Mouse (Mus musculus): ENCODE data around the gene Cerkl. TPM values are rescaled to one million over a fixed set of nuclear protein-coding genes. Genes with fewer than 3 reads are reported as not detected.

Cerkl gene
- total and polyA plus RNA-seq, 2 experiments, result 2.7 to 6.2 TPM

DNA sequence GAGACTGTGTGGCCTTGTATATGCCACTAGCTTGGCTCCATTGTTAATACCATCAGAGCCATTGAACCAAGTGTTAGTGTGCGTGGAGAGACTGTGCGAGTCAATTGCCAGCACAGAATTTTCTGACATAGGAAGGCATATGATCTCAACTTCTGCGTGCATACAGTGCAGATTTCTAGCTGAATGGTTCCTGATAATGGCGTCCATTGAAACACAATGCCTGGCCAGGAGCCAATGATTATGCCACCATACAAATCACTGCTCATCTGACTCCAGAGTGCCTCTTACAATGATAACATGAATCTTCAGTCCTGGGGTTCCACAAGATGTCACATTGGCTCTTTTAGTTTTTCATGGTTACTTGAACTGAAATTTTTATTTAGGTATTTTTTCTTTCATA is 7.2 kb downstream of the Cerkl start:
- no peaks in the 10 kb centered on the region for H3K36me3 ChIP-seq (ENCODE audit: control insufficient read depth, insufficient read depth, low read length)

DNA sequence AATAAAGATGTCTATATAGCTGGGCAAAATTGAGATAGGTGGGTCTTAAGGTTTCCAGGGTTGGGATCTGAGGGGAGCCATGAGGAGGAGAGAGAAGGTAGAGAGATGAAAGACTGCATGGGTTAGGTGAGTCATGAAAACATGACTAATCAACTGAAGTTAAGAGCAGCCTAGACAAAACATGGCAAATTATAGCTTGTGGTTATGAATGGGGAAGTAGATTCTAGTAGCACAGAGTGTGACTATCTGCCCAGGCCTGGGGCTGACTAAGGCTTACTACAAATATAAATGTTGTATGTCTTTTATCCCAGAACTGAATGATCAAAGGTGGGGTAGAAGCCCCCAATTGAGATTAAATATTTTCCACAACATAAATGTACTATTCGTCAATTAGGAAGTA is 9.4 kb downstream of the Cerkl start:
- no peaks in the 10 kb centered on the region for H3K36me3 ChIP-seq (ENCODE audit: control insufficient read depth, insufficient read depth, low read length)
- no peak for DNase-seq (ENCODE audit: extremely low read depth, low read depth, low spot score)
- TF ChIP-seq POLR2A (IDR thresholded peaks at IDR 0.05; ENCODE audit: extremely low read depth, insufficient read depth, low read length) (no peak), CTCF (IDR thresholded peaks at IDR 0.05; ENCODE audit: low read depth, low read length) (no peak)
- WGBS, result 60% methylated on average over 1 of the region's 1 CpGs
- no peak overlapping the region for H3K4me3 ChIP-seq (ENCODE audit: insufficient read depth, low read depth, low read length)
- H3K27me3 ChIP-seq (ENCODE audit: control insufficient read depth, insufficient read depth, low read length), result no peaks in the 10 kb centered on the region
- no peak overlapping the region for H3K27ac ChIP-seq (replicated peaks; ENCODE audit: insufficient read depth, low read depth, low read length)
- no peak overlapping the region for H3K9ac ChIP-seq (ENCODE audit: low read depth, low read length)
- no peaks in the 10 kb centered on the region for H3K79me2 ChIP-seq (ENCODE audit: control insufficient read depth, insufficient read depth, low read length)
- no peaks in the 10 kb centered on the region for H3K4me1 ChIP-seq (ENCODE audit: control insufficient read depth, insufficient read depth, low read length)

More for the DNA sequence above, 7.2 kb downstream of the Cerkl start:
- no peak overlapping the region for H3K4me3 ChIP-seq (ENCODE audit: insufficient read depth, low read depth, low read length)
- TF ChIP-seq CTCF (IDR thresholded peaks at IDR 0.05; ENCODE audit: low read depth, low read length) (no peak), POLR2A (IDR thresholded peaks at IDR 0.05; ENCODE audit: extremely low read depth, insufficient read depth, low read length) (no peak)
- no peak overlapping the region for H3K27ac ChIP-seq (replicated peaks; ENCODE audit: insufficient read depth, low read depth, low read length)
- H3K27me3 ChIP-seq (ENCODE audit: control insufficient read depth, insufficient read depth, low read length), result no peaks in the 10 kb centered on the region
- H3K9ac ChIP-seq (ENCODE audit: low read depth, low read length), result no peak overlapping the region
- 71% methylated on average over 4 of the region's 4 CpGs for WGBS
- no peak for DNase-seq (ENCODE audit: extremely low read depth, low read depth, low spot score)
- H3K4me1 ChIP-seq (ENCODE audit: control insufficient read depth, insufficient read depth, low read length), result no peaks in the 10 kb centered on the region
- H3K79me2 ChIP-seq (ENCODE audit: control insufficient read depth, insufficient read depth, low read length), result no peaks in the 10 kb centered on the region

DNA sequence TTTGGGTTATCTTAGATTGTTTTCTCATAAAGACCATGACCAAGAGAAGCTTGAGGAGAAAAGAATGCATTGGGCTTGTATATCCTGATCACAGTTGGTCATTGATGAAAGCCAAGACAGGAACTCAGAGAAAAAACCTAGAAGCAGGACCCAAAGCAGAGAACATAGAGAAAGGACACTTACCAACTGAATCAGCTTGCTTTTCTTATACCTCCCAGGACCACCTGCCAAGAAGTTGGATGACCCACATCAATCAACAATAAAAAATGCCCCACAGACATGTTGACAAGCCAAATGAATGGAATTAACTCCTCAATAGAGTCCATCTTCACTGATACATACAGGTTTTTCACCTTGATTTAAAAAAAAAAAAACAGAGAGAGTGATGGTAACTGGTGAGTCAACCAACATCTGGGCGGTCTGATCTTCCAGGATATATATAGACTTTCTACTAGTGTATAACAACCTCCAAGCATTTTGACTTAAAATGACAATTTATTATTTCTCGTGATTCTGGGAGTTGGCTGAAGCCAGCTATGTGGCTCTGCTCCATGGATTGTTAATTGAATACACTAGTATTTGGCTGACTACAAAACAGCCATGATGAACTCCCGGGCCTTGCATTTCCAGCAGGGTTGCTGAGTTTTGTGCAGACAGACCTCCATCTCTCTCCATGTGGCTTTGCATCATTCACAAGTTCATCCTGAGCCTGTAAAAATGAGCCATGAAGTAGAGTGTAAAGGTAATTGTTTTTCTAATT is 12.5 kb downstream of the Cerkl start:
- Histone ChIP-seq H3K79me2 (ENCODE audit: control insufficient read depth, insufficient read depth, low read length) (no peaks in the 10 kb centered on the region), H3K27me3 (ENCODE audit: control insufficient read depth, insufficient read depth, low read length) (no peaks in the 10 kb centered on the region), H3K9ac (ENCODE audit: low read depth, low read length) (no peak overlapping the region), H3K27ac (replicated peaks; ENCODE audit: insufficient read depth, low read depth, low read length) (no peak overlapping the region), H3K4me1 (ENCODE audit: control insufficient read depth, insufficient read depth, low read length) (no peaks in the 10 kb centered on the region), H3K36me3 (ENCODE audit: control insufficient read depth, insufficient read depth, low read length) (no peaks in the 10 kb centered on the region), H3K4me3 (ENCODE audit: insufficient read depth, low read depth, low read length) (no peak overlapping the region)
- DNase-seq (ENCODE audit: extremely low read depth, low read depth, low spot score), result no peak
- TF ChIP-seq CTCF (IDR thresholded peaks at IDR 0.05; ENCODE audit: low read depth, low read length), result no peak
- TF ChIP-seq POLR2A (IDR thresholded peaks at IDR 0.05; ENCODE audit: extremely low read depth, insufficient read depth, low read length), result no peak
- WGBS, result 88% methylated on average over 3 of the region's 3 CpGs

DNA sequence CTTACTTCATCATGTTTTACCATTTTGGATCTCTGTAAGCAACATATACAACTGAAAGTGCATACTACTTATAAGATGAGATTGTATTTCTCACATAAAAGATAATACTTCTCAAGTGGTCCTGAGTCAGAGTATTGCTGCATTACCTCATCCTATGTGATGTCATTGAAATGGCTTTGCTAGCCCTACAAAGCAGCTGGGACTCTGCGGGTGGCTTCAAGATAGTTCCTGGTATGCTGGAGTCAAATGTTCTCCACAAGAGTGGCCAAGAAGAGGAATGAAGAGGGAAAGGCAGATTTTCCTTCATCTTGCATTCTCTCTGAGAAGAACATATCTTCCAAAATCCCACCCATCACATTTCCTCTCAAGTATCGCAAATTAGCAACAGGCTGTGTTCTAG is 13.2 kb downstream of the Cerkl start:
- Histone ChIP-seq H3K27me3 (ENCODE audit: control insufficient read depth, insufficient read depth, low read length) (no peaks in the 10 kb centered on the region), H3K36me3 (ENCODE audit: control insufficient read depth, insufficient read depth, low read length) (no peaks in the 10 kb centered on the region), H3K9ac (ENCODE audit: low read depth, low read length) (no peak overlapping the region), H3K79me2 (ENCODE audit: control insufficient read depth, insufficient read depth, low read length) (no peaks in the 10 kb centered on the region), H3K4me1 (ENCODE audit: control insufficient read depth, insufficient read depth, low read length) (no peaks in the 10 kb centered on the region), H3K27ac (replicated peaks; ENCODE audit: insufficient read depth, low read depth, low read length) (no peak overlapping the region), H3K4me3 (ENCODE audit: insufficient read depth, low read depth, low read length) (no peak overlapping the region)
- WGBS, result 95% methylated on average over 2 of the region's 2 CpGs
- no peak for TF ChIP-seq CTCF (IDR thresholded peaks at IDR 0.05; ENCODE audit: low read depth, low read length)
- TF ChIP-seq POLR2A (IDR thresholded peaks at IDR 0.05; ENCODE audit: extremely low read depth, insufficient read depth, low read length), result no peak
- no peak for DNase-seq (ENCODE audit: extremely low read depth, low read depth, low spot score)

DNA sequence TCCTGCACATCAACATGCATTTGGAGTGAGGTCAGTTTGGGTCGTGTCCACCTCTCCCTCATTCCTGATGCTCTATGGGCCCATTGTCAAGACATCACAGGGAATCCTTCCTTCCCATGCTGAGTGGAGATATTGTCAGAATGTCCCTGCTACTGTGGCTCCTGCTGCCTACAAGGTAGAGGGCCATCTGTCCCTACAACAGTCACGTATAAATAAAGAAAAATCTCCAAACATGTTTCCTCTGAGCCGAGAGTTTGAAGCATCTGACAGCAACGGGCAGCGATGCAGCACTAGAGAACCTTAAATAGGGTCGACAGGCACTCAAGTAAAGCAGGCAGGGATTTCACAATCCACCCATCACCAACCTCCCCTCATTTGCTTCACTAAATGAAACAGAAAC is 13.7 kb downstream of the Cerkl start:
- 75% methylated on average over 6 of the region's 6 CpGs for WGBS
- TF ChIP-seq POLR2A (IDR thresholded peaks at IDR 0.05; ENCODE audit: extremely low read depth, insufficient read depth, low read length), result no peak
- no peak for TF ChIP-seq CTCF (IDR thresholded peaks at IDR 0.05; ENCODE audit: low read depth, low read length)
- H3K4me3 ChIP-seq (ENCODE audit: insufficient read depth, low read depth, low read length), result no peak overlapping the region

DNA sequence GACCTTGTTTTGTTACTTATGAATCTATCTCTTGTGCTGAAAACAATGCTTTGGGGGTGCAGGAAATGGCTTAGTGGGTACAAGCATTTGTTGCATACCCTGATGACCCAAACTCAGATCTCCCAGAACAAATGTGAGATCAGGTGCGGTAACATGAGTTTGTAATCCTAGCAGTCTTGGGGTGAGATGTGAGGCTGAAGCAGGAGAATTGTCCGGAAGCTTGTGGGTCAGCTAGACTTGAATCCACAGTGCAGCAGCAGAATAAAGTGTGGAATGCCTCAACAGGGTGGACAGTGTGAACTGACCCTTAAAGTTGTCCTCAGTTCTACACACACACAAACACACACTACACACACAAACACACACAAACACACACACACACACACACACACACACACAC is 14.4 kb downstream of the Cerkl start:
- WGBS, result 95% methylated on average over 2 of the region's 2 CpGs
- TF ChIP-seq CTCF (IDR thresholded peaks at IDR 0.05; ENCODE audit: low read depth, low read length) (no peak), POLR2A (IDR thresholded peaks at IDR 0.05; ENCODE audit: extremely low read depth, insufficient read depth, low read length) (no peak)
- DNase-seq (ENCODE audit: extremely low read depth, low read depth, low spot score), result no peak

More for the DNA sequence above, 13.7 kb downstream of the Cerkl start:
- H3K79me2 ChIP-seq (ENCODE audit: control insufficient read depth, insufficient read depth, low read length), result no peaks in the 10 kb centered on the region
- no peaks in the 10 kb centered on the region for H3K27me3 ChIP-seq (ENCODE audit: control insufficient read depth, insufficient read depth, low read length)
- no peaks in the 10 kb centered on the region for H3K36me3 ChIP-seq (ENCODE audit: control insufficient read depth, insufficient read depth, low read length)
- H3K4me1 ChIP-seq (ENCODE audit: control insufficient read depth, insufficient read depth, low read length), result no peaks in the 10 kb centered on the region
- DNase-seq (ENCODE audit: extremely low read depth, low read depth, low spot score), result no peak
- no peak overlapping the region for H3K9ac ChIP-seq (ENCODE audit: low read depth, low read length)
- H3K27ac ChIP-seq (replicated peaks; ENCODE audit: insufficient read depth, low read depth, low read length), result no peak overlapping the region

More for the DNA sequence above, 14.4 kb downstream of the Cerkl start:
- Histone ChIP-seq H3K4me3 (ENCODE audit: insufficient read depth, low read depth, low read length) (no peak overlapping the region), H3K27me3 (ENCODE audit: control insufficient read depth, insufficient read depth, low read length) (no peaks in the 10 kb centered on the region), H3K9ac (ENCODE audit: low read depth, low read length) (no peak overlapping the region), H3K4me1 (ENCODE audit: control insufficient read depth, insufficient read depth, low read length) (no peaks in the 10 kb centered on the region), H3K27ac (replicated peaks; ENCODE audit: insufficient read depth, low read depth, low read length) (no peak overlapping the region), H3K79me2 (ENCODE audit: control insufficient read depth, insufficient read depth, low read length) (no peaks in the 10 kb centered on the region), H3K36me3 (ENCODE audit: control insufficient read depth, insufficient read depth, low read length) (no peaks in the 10 kb centered on the region)

All from liver, adult 2 months (tissue).